Mouse (Mus musculus) kidney, adult 18-20 months (tissue): ENCODE data around the gene Pde8b.

Experiments used
- DNase-seq: peaks from one replicate; pipeline ENCODE4 v3.0.0; 2021

Gene Pde8b

DNA sequence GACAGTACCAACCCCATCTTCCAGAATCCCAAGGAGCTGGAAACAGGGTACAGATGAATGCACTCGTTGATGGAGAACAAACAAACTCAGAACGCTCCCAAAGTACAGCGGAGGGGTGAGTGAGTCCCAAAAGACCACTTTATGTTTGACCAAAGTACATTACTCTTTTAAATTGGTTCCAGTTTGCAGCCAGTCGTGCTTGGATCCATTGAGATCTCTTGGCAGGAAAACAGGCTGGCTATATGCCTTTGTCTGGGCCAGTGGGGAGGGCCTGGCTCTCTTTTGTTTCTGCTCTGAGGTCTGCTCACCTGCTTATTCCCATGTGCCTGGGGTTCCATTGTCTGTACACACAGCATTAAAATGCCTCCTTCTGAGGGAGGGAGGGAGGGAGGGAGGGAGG is 118.3 kb downstream of the Pde8b start:
- no peak for DNase-seq

DNA sequence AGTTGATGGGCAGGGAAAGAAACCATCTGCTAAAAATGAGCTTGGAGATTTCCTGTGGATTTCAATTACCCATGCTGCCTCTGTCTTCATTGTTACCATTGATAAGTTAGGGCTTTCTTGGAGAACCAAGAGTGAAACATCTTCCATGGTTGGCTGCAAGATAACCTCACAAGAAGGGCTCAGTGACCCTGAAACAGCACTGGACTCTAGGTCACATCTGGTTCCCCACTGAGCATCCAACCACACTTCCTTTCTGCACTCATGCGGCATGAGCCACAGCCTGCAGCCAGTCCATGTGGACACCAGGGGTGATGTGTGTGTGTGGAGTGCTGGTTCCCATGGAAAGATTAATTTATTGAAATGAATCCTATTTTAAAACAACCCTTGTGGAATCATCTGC is 119.1 kb downstream of the Pde8b start:
- DNase-seq = no peak

DNA sequence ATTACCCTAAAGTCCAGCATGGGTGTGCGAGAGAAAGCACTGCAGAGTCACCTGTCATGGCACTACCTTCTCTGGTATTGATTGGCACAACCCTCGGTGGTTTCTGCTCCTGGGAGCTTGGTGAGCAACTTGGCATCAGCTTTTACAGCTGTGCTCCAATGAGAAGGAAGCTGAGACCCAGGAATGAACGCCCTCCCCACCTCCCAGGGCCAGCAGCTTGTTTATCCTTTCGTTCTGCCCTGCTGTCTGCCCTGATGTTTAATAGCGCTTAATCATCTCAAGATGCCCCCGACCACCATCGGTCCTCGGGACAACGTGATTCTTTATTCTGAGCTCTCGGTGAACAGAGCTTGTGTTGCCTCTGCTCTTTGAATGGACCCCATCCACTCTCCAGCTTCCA is 122.8 kb downstream of the Pde8b start:
- no peak for DNase-seq

DNA sequence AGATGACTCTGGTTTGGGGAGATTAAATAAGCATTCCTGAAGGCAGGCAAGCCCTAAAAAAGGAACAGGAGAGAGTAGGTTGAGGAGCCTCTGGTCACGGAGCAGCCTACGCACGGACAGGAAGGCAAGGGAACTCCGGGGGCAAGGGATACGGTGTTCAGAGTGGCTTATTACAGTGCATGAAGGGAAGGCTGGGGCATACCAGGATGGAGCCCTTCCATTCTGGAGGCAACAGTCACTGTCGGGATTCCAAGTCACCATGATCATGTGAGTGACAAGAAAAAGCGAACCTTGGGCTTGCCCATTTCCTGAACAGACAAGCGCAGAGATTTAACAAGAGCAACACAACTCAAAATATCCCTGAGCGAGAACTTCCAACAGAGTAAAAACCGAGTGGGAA is 123.3 kb downstream of the Pde8b start:
- DNase-seq = no peak

DNA sequence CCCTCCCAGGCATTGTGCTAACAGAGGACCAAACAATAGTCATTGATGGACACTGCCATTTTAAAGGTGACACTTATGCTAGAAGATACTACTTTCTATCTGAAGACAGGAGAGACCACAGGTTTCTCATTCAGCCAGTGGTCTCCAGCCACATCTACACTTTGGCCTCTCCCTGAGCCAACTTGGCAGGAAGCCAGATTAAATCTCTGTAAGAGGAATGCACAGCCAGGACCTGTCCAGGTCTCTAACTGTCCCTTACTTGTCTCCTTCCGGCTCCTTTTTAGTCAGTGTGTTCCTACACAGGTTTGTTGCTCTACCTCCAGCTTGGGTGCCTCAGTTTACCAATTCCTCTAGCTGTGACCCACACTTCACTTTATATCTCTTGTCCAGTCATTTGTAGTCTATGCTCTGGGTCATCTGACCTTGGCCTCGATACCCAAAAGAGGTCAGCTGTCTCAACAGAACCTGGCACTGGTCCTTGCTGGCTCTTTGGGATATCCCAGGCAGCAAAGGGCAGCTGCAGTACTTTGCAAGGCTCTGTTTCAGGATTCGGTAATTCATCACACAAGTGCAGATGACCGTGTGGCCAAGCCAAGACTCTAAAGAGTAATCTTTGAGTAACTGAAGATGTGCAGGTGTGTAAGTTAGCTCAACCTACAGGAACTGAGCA is 124.5 kb downstream of the Pde8b start:
- no peak for DNase-seq

DNA sequence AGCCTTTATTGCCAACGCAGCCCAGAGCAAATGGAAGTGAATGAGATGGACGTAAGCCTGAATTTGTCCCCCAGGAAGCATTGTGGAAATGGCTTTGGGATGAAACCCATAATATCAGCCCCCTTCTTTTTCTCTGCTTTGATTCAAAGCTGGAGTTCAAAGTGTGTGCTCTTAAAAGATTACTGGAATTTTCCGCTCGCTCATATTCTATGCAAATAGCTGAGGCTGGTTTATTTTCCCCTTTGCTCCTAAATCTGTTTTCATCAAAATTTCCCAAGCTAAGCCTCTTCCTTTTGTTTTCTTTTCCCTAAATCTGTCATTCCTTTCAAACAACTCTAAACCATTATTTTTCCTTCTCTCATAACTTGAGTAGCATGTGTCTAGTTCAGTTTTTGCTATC is 129.6 kb downstream of the Pde8b start:
- no peak for DNase-seq

DNA sequence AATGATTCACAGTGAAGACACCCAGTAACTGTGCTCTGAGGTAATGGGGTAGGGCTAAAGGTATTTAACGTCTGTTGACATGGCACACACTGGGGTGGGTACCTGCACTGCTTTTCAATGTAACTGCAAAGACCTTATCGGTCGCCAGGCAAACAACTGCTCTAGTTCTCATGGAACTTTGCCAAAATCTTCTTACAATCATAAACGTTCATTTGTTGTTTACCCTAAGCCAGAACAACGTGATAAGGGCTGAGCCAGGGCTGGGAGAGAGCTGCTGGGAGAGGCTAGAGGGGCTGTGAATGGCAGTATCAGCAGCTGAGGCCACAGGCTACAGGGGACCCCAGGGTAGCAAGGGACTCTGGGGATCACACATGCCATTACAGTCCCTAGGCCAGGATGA is 136.4 kb downstream of the Pde8b start:
- no peak for DNase-seq

DNA sequence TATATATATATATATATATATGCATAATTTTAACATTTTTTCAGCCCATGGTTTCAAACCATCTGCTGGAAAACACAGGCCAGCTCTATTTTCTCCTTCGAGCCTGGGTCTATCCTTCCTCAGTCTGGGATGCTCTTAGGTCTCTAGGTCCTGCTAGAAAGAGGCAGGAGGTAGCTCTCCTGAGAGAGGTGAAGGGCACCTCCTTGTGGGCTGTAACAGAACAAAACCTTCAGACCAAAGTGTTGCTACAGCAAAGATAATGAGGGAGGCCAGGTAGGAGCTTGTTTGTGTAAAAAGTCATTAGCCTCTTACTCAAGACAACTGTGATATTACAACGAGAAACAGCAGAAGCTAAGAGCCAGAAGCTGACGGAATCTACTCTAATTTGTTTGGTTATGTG is 140.6 kb downstream of the Pde8b start:
- DNase-seq = no peak

DNA sequence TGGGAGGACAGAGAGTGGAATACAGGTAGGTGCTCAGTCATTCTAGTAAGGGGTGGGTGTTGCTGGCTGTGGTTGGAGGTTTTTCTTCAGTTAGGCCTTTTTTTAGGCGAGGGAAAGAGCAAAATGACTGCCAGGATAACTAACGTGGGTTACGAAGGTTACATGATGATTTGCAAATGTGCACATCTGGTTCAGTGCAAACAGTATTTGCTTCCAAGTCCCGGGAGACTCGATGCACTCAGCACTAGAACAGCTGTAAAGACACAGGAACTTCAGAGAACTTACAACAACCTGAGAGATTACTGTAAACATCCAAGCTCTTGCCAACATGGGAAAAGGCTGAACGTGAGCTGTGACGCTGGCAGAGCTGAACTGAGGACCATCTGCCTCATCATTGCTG is 142.1 kb downstream of the Pde8b start:
- DNase-seq = no peak

DNA sequence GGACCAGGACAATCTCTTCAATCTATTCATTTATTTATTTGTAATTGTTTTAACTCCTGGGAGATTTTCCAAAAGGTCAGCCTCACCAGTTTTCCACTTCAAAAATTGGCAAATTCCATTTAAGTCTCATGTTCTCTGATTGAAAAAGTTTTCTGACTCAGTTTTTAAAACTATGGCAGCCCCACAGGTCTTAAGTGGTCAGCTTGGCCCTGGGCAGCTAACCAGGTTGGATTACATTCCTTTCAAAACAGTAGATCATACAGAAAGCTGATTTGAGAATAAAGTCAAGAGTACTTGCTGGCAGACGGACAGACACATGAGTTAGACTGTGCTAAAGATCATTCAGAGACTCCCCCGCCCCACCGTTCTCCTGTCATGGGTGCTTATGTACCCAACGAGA is 145.3 kb downstream of the Pde8b start:
- no peak for DNase-seq

DNA sequence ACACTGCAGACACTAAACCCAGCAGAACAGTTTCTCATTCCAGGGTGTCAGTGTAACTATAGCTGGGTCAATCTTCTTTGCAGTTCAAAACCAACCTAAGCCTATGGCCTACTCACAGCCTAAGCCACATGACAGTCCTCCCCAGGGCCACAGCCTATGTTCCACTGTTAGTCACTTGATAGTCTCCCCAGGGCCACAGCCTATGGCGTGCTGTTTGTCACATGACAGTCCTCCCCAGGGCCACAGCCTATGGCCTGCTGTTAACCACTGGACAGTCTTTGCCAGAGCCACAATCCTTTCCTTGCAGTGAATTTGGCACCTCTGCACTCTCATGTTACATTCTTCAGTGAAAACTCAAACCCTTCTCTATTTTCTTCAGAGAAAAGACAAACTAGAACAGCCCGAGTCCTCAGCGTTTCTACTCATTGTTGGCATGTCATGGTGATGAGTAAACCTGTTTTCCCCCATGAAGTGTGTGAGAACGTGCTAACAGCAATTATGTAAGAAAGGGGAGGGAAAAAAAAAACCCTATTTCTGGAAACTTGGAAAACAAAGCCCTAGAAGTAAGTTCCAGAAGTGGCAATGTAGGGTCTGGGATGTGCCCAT is 147.0 kb downstream of the Pde8b start:
- DNase-seq = no peak

DNA sequence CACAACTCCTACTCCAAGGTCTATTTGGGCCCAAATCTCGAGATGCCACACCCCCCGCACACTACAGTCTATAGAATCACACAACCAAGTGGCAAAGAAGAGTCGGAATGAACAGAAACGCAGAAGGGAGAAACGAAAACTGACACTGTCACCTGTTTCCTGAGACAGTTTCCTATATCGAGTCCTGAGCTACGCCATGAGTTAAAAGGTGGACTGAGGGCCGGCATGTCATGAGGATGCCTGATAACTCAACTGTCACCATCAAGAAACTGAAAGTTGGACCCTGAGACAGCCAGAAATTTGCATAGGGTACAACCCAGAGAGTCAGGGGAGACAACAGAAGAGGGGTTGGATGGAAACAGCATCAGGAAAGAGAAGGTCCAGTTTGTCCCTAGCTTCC is 148.8 kb downstream of the Pde8b start:
- no peak for DNase-seq

DNA sequence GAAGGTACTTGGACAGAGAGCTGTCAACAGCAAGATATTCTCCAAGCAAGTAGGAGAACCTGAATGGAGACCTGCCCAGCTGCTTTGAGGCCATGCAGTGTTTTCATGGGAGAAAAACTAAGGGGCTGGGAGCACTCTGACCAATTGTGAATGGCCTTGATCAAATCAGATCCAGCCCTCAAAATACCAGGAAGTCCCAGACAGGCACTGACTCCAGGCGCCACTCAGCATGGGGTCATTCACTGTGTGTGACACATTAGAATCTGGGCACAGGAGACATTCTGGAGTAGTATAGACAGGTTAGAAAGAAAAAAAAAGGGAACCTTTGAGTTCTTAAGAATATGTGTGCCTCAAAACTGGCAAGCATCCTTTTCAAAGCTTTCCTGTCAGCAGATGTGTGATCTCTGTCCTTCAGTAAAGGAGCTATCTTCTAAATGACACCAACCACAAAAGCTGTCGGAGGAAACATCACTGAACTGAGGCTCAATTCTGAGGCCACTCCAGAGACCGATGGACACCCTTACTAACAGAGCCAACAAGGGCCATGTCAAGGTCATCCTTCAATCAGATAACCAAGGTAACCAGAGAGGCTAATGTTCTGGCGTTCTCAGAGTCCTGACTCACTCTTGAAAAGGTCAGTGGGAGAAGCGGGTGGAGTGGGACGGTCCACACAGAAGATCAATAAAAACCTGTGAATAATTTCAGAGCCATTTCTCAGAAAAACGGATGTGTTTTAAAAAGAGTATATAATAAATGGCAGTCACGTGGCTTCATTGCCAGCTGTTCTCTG is 151.0 kb downstream of the Pde8b start:
- DNase-seq = no peak

DNA sequence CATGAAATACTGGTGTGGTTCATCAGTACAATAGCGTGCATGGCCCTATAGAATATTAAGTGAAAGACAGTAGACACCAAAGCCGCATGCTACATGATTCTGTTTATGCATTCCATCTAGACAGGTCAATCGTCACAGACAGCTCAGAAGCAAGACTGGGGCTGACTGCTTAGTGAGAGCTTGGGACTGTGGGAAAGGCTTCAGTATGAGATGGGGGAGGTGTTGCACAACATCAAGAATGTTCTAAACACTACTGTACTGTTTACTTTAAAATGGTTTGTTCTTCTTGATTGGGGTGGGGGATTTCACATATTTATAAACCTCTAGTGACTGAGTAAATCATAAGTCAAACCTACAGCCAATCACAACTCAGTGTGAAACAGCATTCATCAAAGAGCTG is 153.5 kb downstream of the Pde8b start:
- DNase-seq = no peak

DNA sequence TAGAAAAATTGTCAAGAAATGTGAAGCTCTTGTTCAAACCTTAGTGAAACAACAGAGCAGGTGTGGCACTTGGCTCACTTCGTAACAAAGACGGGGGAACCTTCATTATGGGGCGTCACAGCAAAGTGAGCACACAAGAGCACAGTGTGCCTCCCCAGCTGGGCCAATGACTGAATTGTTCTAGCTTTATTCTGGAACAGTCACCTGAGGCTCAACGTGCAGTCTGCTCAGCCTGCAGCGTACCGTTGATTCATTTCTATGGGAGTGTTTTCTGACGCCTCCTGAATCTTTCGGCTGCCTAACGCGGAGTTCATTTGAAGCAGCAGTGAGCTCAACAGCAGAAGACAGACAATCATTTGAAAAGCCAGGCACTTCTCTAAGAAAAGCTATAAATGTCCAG is 154.3 kb downstream of the Pde8b start:
- DNase-seq = no peak

DNA sequence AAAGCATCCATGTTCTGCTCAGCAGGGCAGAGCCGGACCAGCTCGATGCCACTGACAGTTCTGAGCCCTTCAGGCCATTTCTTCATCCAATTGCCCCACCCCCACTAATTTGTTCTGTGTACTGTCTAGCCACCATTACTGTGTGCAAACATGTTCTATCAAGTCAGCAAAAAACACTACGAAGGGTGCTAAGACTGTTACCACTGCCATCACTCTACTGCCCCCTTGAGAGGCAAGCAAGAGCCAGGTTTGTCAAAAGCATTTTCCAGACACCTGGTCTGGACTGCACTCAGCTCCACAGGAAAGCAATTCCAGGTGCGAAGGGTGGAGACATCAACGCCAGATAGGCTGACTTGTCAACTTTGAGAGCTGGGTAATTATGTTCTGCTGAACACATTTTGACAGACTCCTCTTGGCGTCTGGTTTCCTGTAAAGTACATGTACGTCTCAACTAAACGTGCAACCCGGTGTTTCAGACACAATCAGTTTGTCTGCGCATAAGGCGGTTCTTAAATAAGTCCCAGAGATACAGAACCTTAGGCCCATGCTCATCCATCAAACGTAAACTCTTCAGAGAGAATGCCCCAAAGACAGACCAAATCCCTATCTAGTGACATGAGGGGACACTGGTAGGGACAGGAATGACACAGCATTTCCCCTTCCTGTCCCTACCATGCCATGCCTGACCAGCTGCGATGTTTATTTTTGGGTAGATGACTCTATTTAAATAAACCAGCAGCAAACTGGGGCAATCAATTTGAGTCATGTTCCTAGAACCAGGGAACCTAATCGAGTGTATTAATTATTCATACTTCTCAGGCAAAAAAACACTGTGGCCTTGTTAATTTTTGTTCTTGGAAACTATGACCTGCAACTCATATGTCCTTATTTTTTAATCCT is 158.3 kb downstream of the Pde8b start:
- no peak for DNase-seq

DNA sequence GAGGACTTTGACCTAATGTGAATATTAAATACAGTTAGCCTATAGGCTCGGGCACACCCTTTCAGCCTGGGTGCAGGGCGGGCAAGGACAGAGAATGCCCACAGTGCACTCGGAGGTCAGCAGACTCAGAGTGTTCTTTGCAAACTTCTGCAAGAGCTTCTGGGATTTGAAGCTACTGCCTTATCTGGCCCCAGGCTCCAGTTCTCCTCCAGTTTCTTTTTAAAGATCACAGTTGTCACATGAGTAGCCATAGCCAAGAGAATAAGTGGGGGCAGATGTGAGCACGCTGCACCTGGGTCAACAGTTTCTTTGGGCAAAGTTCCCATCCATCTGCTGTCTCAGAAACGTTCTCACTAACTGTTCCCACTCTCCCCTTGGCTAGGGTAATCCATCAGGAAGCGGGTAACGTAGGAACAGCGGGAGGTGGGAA is 162.8 kb downstream of the Pde8b start:
- no peak for DNase-seq

DNA sequence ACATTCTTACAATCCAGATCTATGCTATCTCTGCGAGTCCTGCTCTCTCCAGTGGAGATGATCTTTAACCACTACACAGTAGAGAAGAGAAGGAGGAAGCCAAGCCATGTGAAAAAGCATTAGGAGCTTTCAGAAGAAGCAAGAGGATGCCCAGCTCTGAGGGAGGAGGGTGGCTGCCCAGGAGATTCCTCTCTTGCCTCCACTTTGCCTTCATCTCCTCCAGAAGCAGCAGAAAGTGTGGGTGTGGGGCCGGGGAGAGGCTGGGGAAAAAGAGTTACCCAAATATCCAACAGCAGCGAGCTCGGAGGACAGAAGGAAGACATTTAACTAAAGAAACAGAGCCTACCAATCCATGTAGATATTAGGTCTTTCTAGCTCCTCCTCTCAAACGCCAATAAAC is 164.1 kb downstream of the Pde8b start:
- DNase-seq = no peak

DNA sequence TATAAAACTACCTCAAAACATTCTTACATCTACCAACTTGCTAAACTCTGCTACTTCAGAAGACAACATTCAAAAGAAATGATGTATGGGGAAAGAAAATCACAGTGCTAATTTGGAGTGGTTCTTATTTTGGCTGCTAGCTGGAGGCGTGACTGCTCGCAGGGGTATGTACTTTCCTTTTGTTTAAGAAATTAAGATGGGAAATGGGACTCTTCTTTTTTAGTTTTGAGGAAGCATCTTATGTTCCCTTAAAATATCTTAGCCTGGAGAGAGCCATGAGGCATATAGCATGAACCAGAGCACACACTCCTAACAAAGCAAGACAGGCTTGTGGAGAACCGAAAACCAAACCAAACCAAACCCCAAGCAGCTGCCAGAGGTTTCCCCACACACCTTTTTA is 167.5 kb downstream of the Pde8b start:
- DNase-seq = no peak

DNA sequence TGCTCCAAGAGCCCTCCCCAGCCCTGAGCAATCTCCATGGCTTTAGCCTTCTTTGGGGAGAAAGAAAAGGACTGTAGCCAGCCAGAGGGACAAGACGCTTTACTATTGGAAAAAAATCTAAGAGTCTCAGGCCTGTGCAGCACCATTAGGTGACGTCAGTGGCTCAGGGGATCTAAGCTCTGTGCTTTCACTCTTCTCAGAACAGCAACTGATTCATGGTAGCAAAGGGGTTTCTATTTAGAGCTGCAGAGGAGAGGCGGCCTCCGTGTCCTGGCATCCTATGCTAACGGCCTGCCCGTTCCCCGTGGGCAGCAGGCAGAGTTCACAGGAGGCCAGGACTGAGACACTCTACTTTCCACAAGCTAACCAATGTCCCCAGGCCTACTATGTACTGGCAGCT is 169.1 kb downstream of the Pde8b start:
- no peak for DNase-seq

DNA sequence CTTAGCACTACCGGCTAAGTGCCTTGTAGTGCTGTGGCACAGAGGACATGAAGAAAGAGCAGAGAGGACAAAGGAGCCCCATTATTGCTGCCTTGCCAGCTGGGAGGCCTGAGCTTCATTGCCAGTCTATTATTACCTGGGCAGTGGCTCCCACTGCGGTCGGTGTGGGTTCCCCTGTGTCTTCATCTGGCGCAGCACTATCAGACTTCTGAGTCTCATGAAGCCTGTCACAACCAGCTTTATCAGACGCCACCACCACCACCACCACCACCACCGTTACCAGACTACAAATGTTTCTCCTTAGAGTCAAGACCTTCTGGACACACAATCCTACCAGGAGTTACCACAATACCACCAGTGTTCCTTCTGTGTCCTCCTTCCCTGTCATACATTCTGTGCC is 171.6 kb downstream of the Pde8b start:
- DNase-seq = no peak

DNA sequence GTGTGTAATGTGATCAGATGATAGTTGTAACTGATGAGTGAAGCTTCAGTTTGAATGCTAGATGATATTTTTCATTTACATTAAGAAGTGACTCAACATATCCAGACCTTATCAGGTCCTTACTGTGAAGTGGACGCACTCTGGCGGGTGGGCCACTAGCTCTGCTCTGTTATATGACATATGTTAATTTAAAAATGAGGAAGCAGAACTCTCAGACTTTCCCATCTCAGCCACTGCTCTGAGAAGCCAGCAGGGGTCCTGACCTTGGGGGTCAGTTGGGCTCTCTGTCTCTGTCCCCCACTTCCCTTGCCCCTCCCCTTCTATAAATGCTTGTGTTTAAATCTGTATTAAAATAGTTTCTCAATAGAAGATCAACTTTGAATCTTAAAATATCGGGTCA is 172.4 kb downstream of the Pde8b start:
- DNase-seq = no peak

DNA sequence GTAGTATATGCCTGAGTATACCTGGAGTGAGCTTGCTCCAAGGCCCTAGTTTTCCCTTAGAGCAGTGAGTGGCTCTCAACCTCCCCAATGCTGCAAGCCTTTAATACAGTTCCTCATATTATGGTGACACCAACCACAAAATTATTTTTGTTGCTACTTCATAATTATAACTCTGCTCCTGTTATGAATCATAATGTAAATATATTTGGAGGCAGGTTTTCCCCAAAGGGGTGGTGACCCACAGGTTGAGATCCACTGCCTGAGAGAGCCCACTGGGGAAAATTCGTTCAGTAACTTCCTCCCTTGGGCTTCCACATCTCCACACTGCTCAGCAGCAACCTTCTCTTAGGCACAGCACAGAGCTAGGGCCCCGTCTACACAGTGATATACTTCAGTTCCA is 174.0 kb downstream of the Pde8b start:
- no peak for DNase-seq
